18 mouse cellular contexts compared by ENCODE assay signal in the genomic region with DNA sequence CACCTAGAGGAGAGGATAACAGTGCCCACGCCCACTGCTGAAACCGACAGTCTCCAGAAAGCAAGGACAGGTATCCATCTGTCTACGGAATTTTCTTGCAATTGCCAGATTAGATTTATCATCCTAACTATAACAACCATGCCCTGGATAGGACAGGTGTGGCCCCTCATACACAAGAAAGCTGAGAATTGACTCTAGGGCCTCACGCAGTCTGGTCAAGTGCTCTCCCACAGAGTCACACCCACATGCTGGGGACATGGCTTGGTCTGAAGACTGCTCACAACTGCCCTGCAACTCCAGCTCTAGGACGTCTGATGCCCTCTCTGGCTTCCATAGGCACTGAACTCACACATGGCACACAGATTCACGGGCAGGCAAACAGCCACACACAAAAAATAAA.
"Had no signal": no experiment of that assay in that cellular context is flagged by ENCODE, and none has a peak within 500 bp of the region (broad histone marks: within the 10 kb centered on the region; RNA-seq: fewer than 3 reads in every experiment).

No protein-coding gene starts in this region.

- DNase-seq: lung, embryonic 14.5 days; lung, postnatal 10 days; lung, postnatal 4 days; midbrain, embryonic 14.5 days; retina, postnatal 1 day; right cerebral cortex, adult 18-20 months; right cerebral cortex, postnatal 25 days; right cerebral cortex, postnatal 4 days; spleen, adult 18-20 months; thymus, adult 18-20 months; thymus, postnatal 14 days; thymus, postnatal 36 days had no signal

- H3K4me3 ChIP-seq: midbrain, embryonic 10.5 days; midbrain, embryonic 12.5 days; myocyte; neural tube, embryonic 13.5 days; neural tube, embryonic 15.5 days had no signal

- ATAC-seq: midbrain, embryonic 16.5 days had no signal

- H3K27me3 ChIP-seq: midbrain, embryonic 12.5 days; neural tube, embryonic 13.5 days; neural tube, embryonic 15.5 days had no signal

- H3K27ac ChIP-seq: midbrain, embryonic 10.5 days; midbrain, embryonic 12.5 days; neural tube, embryonic 13.5 days; neural tube, embryonic 15.5 days had no signal

- H3K4me2 ChIP-seq: lung, embryonic 14.5 days; midbrain, embryonic 12.5 days; neural tube, embryonic 13.5 days; neural tube, embryonic 15.5 days had no signal

- H3K36me3 ChIP-seq: midbrain, embryonic 12.5 days; neural tube, embryonic 13.5 days; neural tube, embryonic 15.5 days had no signal

- H3K9ac ChIP-seq: lung, embryonic 14.5 days; midbrain, embryonic 12.5 days; neural tube, embryonic 13.5 days; neural tube, embryonic 15.5 days had no signal

- H3K9me3 ChIP-seq: midbrain, embryonic 12.5 days; neural tube, embryonic 15.5 days had no signal
